Mouse (Mus musculus) bone marrow macrophage, adult 2 months (primary cell): ENCODE results near the gene Il2.

Experiments used
- CTCF ChIP-seq: IDR thresholded peaks from 2 replicates; pipeline ENCODE4 v1.5.1; 2012; ENCODE audit warnings: low read depth, mild to moderate bottlenecking, low read length, moderate library complexity
- POLR2A ChIP-seq: IDR thresholded peaks from 2 replicates; pipeline ENCODE4 v1.6.1; 2012; ENCODE audit warnings: mild to moderate bottlenecking, low read depth, low read length, borderline replicate concordance

DNA sequence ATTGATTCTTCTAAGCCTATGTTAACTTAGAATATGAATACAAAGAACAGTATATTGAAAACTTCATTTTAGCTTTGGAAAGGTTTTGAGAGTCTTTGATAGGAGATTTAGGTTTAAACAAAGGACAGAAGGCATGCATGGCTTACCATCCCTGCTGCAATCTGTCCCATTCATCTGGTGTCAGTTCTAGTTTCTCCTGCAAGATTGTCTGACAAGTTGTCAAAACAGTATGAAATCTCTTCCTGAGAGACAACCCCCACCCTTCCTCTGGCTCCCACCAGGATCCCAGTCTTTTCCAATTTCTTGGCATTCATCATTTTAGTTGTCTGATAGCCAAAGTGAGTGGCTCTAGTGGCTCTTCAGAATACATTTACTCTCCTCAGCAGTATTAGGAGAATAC, 35.0 kb downstream of the Il2 start:
- TF ChIP-seq POLR2A, result no peak
- no peak for TF ChIP-seq CTCF
